ENCODE assay signal across 24 mouse cellular contexts in the genomic region with DNA sequence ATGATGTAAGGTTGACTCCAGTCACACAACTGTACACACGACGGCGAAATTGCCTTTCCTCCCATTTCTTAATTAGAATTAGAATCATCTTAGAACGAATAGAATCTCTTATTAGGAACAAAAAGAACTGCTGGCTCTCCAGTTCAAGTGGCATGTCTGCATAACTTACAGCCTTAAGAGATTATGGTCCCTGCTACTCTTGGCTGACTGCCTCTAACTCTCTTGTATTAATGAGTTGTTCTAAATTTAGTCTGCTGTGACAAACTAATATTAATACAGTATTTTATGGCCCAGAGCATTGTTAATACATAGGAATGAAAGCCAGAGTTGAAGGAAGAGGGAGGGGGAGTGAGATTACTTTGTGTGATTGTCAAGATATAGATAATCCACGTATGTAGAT.
DNase-seq lines count a peak whose midpoint lies in the region; ATAC-seq and TF ChIP-seq lines count a peak whose summit lies in the region.
"Had no signal": no experiment of that assay in that cellular context is flagged by ENCODE, and none has a peak within 500 bp of the region (broad histone marks: within the 10 kb centered on the region; RNA-seq: fewer than 3 reads in every experiment).

No protein-coding gene starts in this region.

- H3K4me1 ChIP-seq in embryonic facial prominence, embryonic 14.5 days (ENCODE audit: control insufficient read depth, insufficient read depth, low read length): 0 out of 2 replicates have a peak, but pooled peaks cover under 1% of the 10 kb centered on the region
- peaks cover 15% of the 10 kb centered on the region for H3K4me1 ChIP-seq in embryonic facial prominence, embryonic 10.5 days
- peaks cover 14% of the 10 kb centered on the region for H3K4me1 ChIP-seq in heart, embryonic 12.5 days (replicated peaks)
- H3K4me1 ChIP-seq in heart, embryonic 11.5 days (ENCODE audit: control insufficient read depth, insufficient read depth, low read length): 0 out of 2 replicates have a peak, but pooled peaks cover 4% of the 10 kb centered on the region
- no peaks in the 10 kb centered on the region for H3K4me1 ChIP-seq in kidney, postnatal 0 days (replicated peaks; ENCODE audit: insufficient read depth, low read length)
- H3K4me1 ChIP-seq in kidney, embryonic 15.5 days: peaks cover 5% of the 10 kb centered on the region; the same call in 1 of the 2 replicates
- H3K4me1 ChIP-seq: liver, embryonic 12.5 days had no signal

- no peaks in the 10 kb centered on the region; the same call in 1 of the 2 replicates for H3K27me3 ChIP-seq in embryonic facial prominence, embryonic 14.5 days (replicated peaks; ENCODE audit: control insufficient read depth, insufficient read depth, low read length)
- no peaks in the 10 kb centered on the region for H3K27me3 ChIP-seq in embryonic facial prominence, embryonic 10.5 days (replicated peaks; ENCODE audit: low read depth, poor library complexity, severe bottlenecking)
- no peaks in the 10 kb centered on the region for H3K27me3 ChIP-seq in heart, embryonic 12.5 days (replicated peaks)
- no peaks in the 10 kb centered on the region for H3K27me3 ChIP-seq in heart, embryonic 11.5 days (ENCODE audit: control insufficient read depth, insufficient read depth, low read length)
- H3K27me3 ChIP-seq in kidney, postnatal 0 days (ENCODE audit: insufficient read depth, low read length): no peaks in the 10 kb centered on the region
- no peaks in the 10 kb centered on the region for H3K27me3 ChIP-seq in kidney, embryonic 15.5 days
- H3K27me3 ChIP-seq: CH12.LX; embryonic facial prominence, embryonic 12.5 days; liver, embryonic 12.5 days; midbrain, embryonic 12.5 days had no signal

- no peaks in the 10 kb centered on the region for H3K36me3 ChIP-seq in embryonic facial prominence, embryonic 14.5 days (ENCODE audit: control insufficient read depth, insufficient read depth, low read length)
- H3K36me3 ChIP-seq in embryonic facial prominence, embryonic 10.5 days (replicated peaks): no peaks in the 10 kb centered on the region
- no peaks in the 10 kb centered on the region for H3K36me3 ChIP-seq in heart, embryonic 12.5 days
- no peaks in the 10 kb centered on the region for H3K36me3 ChIP-seq in heart, embryonic 11.5 days (ENCODE audit: control insufficient read depth, insufficient read depth, low read length)
- no peaks in the 10 kb centered on the region for H3K36me3 ChIP-seq in kidney, postnatal 0 days (ENCODE audit: insufficient read depth, low read length)
- H3K36me3 ChIP-seq in kidney, embryonic 15.5 days: no peaks in the 10 kb centered on the region
- H3K36me3 ChIP-seq: embryonic facial prominence, embryonic 12.5 days; forebrain, embryonic 10.5 days; liver, embryonic 12.5 days; midbrain, embryonic 12.5 days had no signal

- ATAC-seq in embryonic facial prominence, embryonic 14.5 days (ENCODE audit: low read depth): no peak
- ATAC-seq in heart, embryonic 12.5 days (ENCODE audit: insufficient number of reproducible peaks, low FRiP score): no peak
- no peak for ATAC-seq in heart, embryonic 11.5 days (replicated peaks; ENCODE audit: insufficient number of reproducible peaks, low FRiP score, low TSS enrichment)
- ATAC-seq in kidney, postnatal 0 days (replicated peaks; ENCODE audit: low FRiP score, low read depth): no peak
- no peak for ATAC-seq in kidney, embryonic 15.5 days (replicated peaks; ENCODE audit: low FRiP score)
- ATAC-seq: activated CD4-positive, CD25-positive, alpha-beta regulatory T cell, adult 4 months; forebrain, postnatal 0 days; hindbrain, embryonic 16.5 days; liver, embryonic 12.5 days; liver, postnatal 0 days had no signal

- no peak overlapping the region for H3K9ac ChIP-seq in embryonic facial prominence, embryonic 14.5 days (ENCODE audit: low read depth, low read length)
- no peak overlapping the region for H3K9ac ChIP-seq in heart, embryonic 12.5 days
- no peak overlapping the region for H3K9ac ChIP-seq in heart, embryonic 11.5 days (ENCODE audit: low read depth, low read length)
- H3K9ac ChIP-seq in kidney, postnatal 0 days (ENCODE audit: low read depth, low read length): no peak overlapping the region
- H3K9ac ChIP-seq in kidney, embryonic 15.5 days: no peak overlapping the region
- H3K9ac ChIP-seq: embryonic facial prominence, embryonic 12.5 days; forebrain, postnatal 0 days; liver, embryonic 12.5 days; liver, postnatal 0 days; midbrain, embryonic 12.5 days had no signal

- H3K27ac ChIP-seq in embryonic facial prominence, embryonic 14.5 days (replicated peaks; ENCODE audit: low read depth, low read length): no peak overlapping the region
- H3K27ac ChIP-seq in embryonic facial prominence, embryonic 10.5 days (replicated peaks): no peak overlapping the region
- peak overlapping the region; percentile 54; the same call in 1 of the 2 replicates for H3K27ac ChIP-seq in heart, embryonic 12.5 days (ENCODE audit: poor library complexity, severe bottlenecking)
- no peak overlapping the region for H3K27ac ChIP-seq in heart, embryonic 11.5 days (ENCODE audit: low read depth, low read length)
- no peak overlapping the region for H3K27ac ChIP-seq in kidney, postnatal 0 days
- no peak overlapping the region for H3K27ac ChIP-seq in kidney, embryonic 15.5 days
- H3K27ac ChIP-seq: embryonic facial prominence, embryonic 12.5 days; liver, embryonic 12.5 days had no signal

- WGBS in embryonic facial prominence, embryonic 14.5 days: 80% methylated on average over 5 of the region's 5 CpGs
- 89% methylated on average over 5 of the region's 5 CpGs for WGBS in embryonic facial prominence, embryonic 10.5 days
- WGBS in heart, embryonic 12.5 days: 47% methylated on average over 5 of the region's 5 CpGs
- WGBS in heart, embryonic 11.5 days (ENCODE audit: insufficient replicate concordance): 64% methylated on average over 5 of the region's 5 CpGs
- 63% methylated on average over 5 of the region's 5 CpGs for WGBS in kidney, postnatal 0 days
- 69% methylated on average over 5 of the region's 5 CpGs for WGBS in kidney, embryonic 15.5 days

- H3K4me2 ChIP-seq in embryonic facial prominence, embryonic 14.5 days (ENCODE audit: low read depth, low read length): no peak overlapping the region
- H3K4me2 ChIP-seq in heart, embryonic 12.5 days: 0 out of 2 replicates have a peak overlapping the region, but pooled peaks have one; percentile 13
- no peak overlapping the region for H3K4me2 ChIP-seq in heart, embryonic 11.5 days
- no peak overlapping the region for H3K4me2 ChIP-seq in kidney, postnatal 0 days (ENCODE audit: low read length)
- H3K4me2 ChIP-seq in kidney, embryonic 15.5 days: no peak overlapping the region
- H3K4me2 ChIP-seq: liver, embryonic 12.5 days had no signal

- TF ChIP-seq POLR2A in brain, embryonic 14.5 days (IDR thresholded peaks at IDR 0.05; ENCODE audit: borderline replicate concordance, extremely low read depth, insufficient read depth, insufficient read length, poor library complexity, severe bottlenecking): no peak

- peak; percentile 25 for DNase-seq in embryonic facial prominence, embryonic 14.5 days (ENCODE audit: low spot score)
- no peak for DNase-seq in embryonic facial prominence, embryonic 10.5 days (ENCODE audit: low spot score)
- DNase-seq in kidney, postnatal 0 days (ENCODE audit: low spot score): peak; percentile 34
- DNase-seq in brain, embryonic 14.5 days (ENCODE audit: low read depth): peak; percentile 48
- DNase-seq in cerebellum, postnatal 25 days: no peak
- DNase-seq: adrenal gland, adult 8-10 months; cerebellum, adult 8-10 months; cerebellum, postnatal 36 days; forebrain, postnatal 0 days; kidney, adult 18-20 months; kidney, postnatal 4 days; liver, postnatal 0 days; lung, postnatal 4 days had no signal

- TF ChIP-seq CTCF in kidney, postnatal 0 days (IDR thresholded peaks at IDR 0.05; ENCODE audit: low read depth): no peak
- no peak for TF ChIP-seq CTCF in brain, embryonic 14.5 days (IDR thresholded peaks at IDR 0.05; ENCODE audit: borderline replicate concordance, extremely low read depth, insufficient read depth, insufficient read length)

- H3K9me3 ChIP-seq in embryonic facial prominence, embryonic 14.5 days (ENCODE audit: control insufficient read depth, low read length): no peaks in the 10 kb centered on the region
- H3K9me3 ChIP-seq in embryonic facial prominence, embryonic 10.5 days: no peaks in the 10 kb centered on the region
- no peaks in the 10 kb centered on the region for H3K9me3 ChIP-seq in heart, embryonic 12.5 days (replicated peaks)
- no peaks in the 10 kb centered on the region for H3K9me3 ChIP-seq in heart, embryonic 11.5 days (replicated peaks; ENCODE audit: control insufficient read depth, low read length)
- no peaks in the 10 kb centered on the region for H3K9me3 ChIP-seq in kidney, postnatal 0 days (replicated peaks; ENCODE audit: low read length)
- no peaks in the 10 kb centered on the region for H3K9me3 ChIP-seq in kidney, embryonic 15.5 days (replicated peaks)
- H3K9me3 ChIP-seq: embryonic facial prominence, embryonic 12.5 days; forebrain, embryonic 10.5 days; liver, embryonic 12.5 days; megakaryocyte, embryonic 14.5 days; midbrain, embryonic 12.5 days had no signal

- no peak overlapping the region for H3K4me3 ChIP-seq in embryonic facial prominence, embryonic 14.5 days (ENCODE audit: low read depth, low read length)
- no peak overlapping the region for H3K4me3 ChIP-seq in embryonic facial prominence, embryonic 10.5 days
- H3K4me3 ChIP-seq in heart, embryonic 12.5 days: no peak overlapping the region
- H3K4me3 ChIP-seq in heart, embryonic 11.5 days (ENCODE audit: low read depth, low read length): no peak overlapping the region
- H3K4me3 ChIP-seq in kidney, postnatal 0 days (replicated peaks; ENCODE audit: low read depth, low read length): no peak overlapping the region
- no peak overlapping the region for H3K4me3 ChIP-seq in kidney, embryonic 15.5 days (replicated peaks)
- H3K4me3 ChIP-seq: embryonic facial prominence, embryonic 12.5 days; liver, embryonic 12.5 days; megakaryocyte, embryonic 14.5 days had no signal

Comparison
In these comparisons a context has a peak if more than half of its experiments do, and no peak if none do; other contexts are left out.
1. DNase-seq: peak in embryonic facial prominence, embryonic 14.5 days (single experiment), kidney, postnatal 0 days (single experiment) and brain, embryonic 14.5 days (single experiment); none in embryonic facial prominence, embryonic 10.5 days (single experiment) and cerebellum, postnatal 25 days (0 of 2).